Mouse (Mus musculus): ENCODE measurements around the gene Tfdp2.

DNA sequence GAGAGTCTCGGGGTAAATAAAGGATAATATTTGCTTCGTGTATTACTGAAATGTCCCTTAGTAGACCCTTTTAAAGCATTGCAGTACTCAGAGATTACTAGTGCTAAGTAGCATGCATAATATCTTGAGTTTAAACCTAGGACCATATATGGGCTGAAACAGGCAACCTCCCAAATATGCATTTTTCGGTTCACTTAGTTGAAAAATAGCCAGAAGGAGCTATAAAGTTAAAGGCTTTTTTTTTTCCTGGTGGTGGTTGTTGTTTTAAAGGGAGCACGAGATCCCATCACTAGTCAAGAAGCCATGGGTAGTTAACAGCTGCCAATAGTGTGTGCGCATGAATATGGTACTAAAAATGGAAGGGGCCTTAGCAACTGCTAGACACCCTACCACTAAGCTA lies 175.0 kb downstream of the Tfdp2 start:
- TF ChIP-seq POLR2A (IDR thresholded peaks at IDR 0.05; ENCODE audit: insufficient read depth, low read length), result no peak
- TF ChIP-seq CTCF (IDR thresholded peaks at IDR 0.05; ENCODE audit: low read depth, low read length), result no peak

Data from ES-Bruce4 (cell line).